Mouse (Mus musculus) spleen, postnatal 4 days (tissue): ENCODE measurements around the gene Sox6.
A peak's percentile ranks its signal among the peaks of the same experiment; 100 is the strongest.

Experiments used
- DNase-seq, 2 experiments: peaks; one replicate each; pipeline ENCODE4 v3.0.0; 2022; ENCODE audit warnings: low spot score in 2 of 2

The Sox6 gene

DNA sequence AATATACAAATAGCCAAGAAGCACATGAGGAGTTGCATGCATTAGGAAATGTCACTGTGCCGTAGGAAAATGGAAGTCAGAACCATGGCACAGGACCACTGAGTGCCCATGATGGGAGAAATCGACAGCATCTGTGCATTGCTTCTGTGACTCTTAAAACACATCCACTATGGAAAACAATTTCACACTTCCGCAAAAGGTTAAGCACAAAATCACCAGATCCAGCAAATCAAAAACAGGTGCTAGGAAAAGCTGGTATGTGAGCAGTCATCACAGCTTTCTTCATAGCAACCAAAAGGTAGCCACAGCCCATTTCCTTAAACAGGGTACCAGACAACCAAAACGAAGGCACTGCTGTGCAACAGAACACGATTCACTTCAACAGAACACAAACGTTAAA is 52.9 kb downstream of the Sox6 start:
- DNase-seq: no peak

DNA sequence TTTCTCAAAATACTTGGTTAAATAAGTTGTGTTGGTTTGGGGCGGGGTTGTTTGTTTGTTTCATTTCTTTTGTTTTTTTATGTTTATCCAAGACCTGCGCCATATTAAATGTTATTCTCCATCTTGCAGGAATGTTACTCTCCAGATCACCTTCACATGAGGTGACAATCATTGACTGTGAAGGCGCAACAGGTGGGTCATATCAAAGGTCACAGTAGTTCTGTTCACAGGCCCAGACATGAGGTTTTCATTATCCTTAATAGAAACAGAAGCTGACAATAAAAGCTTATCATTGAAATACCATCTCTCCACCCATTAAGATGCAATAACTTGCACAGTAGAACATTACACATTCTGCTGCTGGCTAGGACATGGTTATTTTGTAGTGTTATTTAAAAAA is 54.5 kb downstream of the Sox6 start:
- DNase-seq: no peak

DNA sequence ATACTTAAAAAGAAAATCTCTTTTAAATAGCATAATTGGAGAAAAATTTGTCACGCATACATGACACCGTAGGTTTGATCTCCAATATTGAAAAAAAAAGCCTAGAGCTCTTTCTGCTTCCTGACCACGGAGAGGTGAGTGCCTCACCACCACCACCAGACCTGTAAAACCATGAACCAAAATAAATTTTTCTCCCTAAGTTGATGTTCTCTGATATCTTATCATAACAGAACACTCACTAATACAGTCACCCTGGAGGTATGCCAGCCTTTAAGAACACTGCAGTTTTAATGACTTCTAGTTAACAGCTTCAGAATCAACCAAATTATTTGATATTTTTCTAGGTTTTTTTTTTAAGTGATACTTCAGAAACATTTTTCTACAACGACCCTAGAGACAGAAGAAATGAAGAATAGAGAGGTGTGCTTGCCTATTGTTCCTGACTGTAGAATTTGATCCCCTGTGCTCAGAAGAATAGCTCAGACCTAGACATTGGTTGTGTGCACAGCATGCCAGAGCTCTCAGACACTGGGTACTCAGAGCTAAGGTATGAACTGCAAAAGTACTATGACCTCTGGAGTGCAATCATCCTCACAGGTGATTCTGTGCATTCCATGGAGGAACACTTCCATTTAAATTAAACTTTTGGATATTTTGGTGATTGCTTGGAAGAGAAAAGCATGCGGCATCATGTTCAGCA is 58.6 kb downstream of the Sox6 start:
- DNase-seq: peak in 1 of 2 experiments; percentile 21

DNA sequence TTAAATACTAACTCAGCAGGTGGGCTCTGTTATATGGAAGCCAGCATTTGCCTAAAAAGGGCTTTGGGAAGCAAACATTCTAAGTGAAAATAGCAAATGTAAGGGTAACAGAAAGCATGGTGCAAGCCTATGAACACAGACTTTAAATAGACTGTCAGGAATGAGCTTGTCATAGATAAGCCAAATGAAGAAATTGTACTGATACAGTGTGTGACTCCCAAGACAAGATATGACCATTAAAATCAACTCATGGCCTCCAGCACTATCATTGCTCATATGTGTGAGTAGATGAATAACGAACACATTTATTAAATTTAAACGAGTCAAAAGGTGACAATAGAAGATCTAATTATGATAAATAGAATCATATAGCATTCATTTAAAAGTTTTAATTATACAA is 64.1 kb downstream of the Sox6 start:
- DNase-seq: no peak

DNA sequence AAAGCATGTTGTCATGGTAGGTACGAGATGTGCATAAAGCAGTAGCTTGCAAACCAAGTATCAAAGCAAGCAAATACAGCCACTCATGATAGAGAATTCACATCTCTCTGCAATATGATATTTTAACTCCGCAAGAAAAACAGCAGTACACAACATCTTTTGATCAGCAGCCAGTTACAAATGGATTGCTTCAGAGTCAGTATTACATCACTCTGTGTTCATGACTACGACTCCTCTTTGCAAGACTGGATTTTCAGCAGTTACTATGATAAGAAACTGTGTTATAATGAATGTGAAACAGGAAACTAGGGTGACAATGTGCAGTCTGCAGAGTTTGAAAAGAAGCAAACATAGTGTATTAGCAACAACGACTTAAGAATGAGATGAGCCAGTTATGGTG is 71.4 kb downstream of the Sox6 start:
- DNase-seq: no peak

DNA sequence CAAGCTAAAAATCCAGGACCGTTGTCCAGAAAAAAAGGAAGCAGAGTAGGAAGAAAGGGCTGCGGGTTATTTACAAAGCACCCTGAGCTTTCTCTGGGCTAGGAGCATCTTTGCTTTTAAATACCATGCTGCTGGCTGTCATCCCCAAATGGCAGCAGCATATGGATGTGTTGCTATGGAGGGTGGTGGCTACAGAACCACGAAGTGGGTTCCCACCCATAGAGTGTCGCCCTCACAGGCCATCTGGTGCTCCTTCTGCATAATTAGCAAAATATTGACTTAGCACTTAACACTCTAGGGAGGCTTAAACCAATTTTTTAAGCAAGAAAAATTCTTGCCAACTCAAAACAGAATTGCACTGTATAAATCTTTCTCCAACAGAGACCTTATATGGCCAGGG is 72.4 kb downstream of the Sox6 start:
- no peak for DNase-seq

DNA sequence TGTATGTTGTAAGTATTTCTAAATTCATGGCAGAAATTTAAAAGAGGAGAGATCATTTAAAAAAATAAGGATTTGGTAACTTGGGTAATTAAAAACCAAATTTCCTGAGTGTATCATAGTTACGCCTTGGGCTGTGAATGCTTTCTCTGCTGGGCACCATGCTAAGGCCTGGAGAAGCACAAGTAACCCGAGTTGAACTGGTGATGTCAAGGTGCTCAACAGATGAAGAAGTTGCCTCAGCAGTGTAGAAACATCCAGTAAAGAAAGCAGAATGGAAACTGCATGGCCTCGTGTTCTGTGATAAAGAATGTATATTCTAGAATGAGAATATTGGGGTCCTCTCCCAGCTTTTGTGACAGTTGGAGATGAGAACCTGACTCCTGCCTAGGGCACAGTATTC is 85.5 kb downstream of the Sox6 start:
- DNase-seq: no peak

DNA sequence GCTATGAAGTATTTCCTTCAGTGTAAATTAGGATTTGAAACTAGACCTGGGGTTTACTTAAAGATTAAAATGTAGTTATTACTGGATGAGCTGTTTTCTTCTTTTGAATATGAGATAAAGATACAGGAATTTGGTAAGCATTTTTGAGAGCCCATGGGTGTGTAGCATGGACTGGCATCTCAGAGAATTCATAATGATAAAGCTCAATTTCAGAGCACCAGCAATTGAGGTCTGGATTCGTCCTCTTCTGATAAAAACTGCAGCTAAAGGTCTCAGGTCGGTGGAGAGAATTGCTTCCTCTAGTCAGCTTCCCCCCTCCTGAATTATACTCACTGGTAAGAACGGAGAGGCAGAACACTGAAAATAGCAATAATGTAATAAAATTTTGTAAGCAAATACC is 86.4 kb downstream of the Sox6 start:
- DNase-seq: no peak

DNA sequence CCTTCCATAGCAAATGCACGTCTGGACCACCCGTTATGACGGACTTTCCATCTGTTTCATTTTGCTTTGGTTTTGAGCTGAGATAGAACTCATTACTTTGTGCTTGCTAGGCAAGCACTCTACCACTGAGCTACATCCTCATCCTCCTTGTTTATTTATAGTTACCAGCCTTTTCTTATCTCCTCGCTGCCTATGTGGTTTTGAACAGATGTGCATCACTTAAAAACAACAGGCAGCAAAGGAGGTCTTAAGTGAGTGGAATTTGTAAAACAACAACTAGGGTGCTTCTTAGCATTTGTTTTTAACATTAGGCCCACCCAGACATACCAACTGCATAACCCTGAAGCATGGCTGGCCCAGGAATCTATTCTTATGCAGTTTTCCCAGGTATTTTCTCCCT is 86.9 kb downstream of the Sox6 start:
- DNase-seq: no peak

DNA sequence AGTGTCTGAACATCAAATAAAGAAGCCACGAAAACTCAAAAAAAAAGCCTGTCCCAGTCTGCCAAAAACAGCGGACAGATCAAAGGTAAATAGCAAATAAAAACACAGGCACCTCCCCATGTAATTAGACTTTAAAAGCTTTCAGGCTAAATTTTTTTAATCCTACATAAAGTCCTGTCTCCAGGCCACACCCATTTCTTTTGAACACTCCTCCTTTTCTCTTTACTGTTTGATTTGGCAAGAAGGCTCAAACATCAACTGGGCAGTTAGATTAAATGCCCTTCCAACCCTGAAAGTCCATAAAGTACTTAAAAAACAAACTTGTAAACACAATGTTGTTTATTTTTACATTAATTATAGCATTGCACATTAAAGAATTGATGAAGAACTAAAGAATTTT is 90.7 kb downstream of the Sox6 start:
- DNase-seq: no peak

DNA sequence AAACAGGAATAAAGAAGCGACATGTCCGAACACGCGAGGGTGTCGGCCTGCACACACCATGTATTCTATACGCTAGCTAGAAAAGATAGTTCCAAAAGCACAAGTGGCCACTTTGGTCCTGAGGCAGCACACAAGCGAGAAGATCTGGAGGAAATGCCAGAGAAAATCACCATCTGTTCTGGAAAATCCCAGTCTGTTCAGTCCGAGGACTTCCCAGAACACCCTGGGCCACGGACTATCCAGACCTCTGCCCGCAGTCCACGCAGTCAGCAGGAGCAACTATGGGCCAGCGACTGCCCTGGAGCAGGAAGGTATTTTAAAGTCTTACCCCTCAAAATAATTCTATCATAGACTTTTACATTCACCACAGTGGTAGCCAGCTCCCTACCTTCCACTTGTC is 92.0 kb downstream of the Sox6 start:
- DNase-seq: no peak

DNA sequence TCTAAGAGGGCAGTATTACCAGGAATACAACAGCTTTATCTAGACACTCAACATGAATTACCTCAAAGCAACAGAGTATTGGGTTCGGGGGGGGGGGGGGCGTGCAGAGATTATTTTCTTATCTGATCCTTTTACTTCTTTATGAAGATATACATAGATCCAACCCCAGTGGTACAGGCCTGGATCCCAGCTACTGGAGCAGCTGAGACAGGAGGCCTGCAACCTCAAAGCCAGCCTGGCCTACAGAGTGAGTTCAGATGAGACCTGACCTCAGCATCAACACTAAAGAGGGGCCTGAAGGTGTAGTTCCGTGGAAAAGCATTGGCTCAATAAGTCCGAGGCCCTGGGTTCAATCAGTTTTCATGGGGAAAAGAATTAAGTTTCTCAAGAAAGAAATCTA is 93.1 kb downstream of the Sox6 start:
- DNase-seq: no peak

DNA sequence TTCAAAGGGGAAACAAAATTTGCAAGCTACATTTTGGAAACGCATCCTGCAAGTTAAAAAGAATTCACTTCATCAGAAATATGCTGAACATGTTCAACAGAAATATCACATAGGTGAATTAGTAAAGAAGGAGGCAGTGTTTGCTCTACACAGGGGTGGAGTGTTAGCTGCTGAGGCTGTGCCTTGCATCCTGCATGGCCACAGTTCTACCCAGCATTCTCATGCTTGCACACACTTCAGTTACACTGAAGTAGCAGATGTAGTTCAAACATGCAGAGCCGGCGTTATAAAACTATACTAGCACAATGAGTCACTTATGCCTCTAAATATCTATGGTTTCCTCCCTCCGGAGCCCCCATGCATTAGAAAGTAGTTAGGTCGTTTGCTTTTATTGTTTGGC is 94.3 kb downstream of the Sox6 start:
- no peak for DNase-seq

DNA sequence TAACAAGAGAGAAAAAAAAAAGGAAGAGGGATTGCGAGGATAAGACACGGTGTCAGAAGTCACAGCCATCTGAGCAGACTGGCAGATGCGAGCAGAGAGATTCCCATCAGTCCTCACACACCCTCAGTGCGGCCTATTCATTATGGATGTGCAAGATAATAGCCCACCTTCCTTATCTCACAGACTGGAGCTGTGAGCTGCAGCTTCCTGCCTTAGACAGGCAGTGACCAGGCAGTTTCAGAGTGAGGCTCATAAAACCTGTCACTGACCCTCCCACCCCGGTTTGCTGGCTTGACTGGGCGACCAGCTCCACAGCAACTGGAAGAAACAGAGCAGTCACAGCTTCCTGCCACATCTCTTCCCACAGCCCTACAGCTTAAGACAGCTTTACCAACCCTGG is 96.8 kb downstream of the Sox6 start:
- DNase-seq: peak; percentile 44 to 63

DNA sequence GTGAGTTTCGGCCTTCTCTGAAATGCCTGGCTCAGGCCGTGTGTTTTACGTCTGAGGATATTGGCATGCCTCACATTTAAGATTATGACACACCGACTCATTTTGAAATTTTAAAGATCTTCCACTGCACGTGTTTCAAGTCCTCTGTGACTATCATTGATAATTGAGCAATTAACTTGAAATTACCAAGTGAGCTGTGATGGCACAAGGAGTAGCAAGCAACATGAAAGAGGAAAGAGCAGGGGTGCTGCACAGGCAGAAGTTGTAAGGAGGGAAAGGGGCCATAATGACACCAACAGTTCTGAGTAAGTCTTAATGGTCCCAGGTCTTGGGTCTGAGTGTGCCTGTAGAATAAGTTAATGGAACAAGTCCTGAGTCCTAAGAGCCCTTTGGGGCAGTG is 99.3 kb downstream of the Sox6 start:
- no peak for DNase-seq

DNA sequence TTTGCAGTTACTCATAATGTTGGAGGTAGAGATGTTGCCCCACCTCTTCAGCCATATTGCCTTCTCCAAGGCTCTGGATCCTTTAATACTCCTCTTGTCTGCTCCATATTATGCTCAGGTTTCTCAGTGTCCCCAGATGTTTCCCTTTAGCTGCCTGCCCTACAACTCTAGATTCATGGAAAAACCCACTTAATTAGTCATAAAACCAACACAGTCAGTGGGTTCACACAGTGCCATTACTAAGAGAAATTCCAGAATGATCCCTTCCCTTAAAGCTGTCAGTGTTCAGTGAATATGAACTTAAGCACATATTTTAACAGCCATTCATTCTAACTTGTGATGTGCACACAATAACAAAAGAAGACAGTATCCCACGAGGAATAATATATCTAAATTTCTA is 101.7 kb downstream of the Sox6 start:
- no peak for DNase-seq

DNA sequence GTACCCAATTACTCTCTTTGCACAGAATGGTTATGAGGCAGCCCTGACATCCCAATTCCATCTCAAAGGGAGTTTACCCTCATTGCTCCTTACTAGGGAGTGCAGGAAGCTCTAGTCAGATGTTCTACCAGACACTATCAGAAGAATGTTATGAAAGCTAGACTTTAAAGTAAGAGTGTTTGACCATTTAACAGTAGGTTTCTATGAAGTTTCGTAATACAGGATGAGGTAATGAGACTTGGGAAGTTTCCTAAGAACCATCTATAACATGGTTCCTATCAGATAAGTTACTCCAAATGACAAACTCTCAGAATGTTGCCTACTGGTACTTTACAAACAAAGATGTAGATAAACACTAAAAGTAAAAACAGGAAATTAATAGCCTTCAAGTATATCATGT is 123.3 kb downstream of the Sox6 start:
- DNase-seq: no peak

DNA sequence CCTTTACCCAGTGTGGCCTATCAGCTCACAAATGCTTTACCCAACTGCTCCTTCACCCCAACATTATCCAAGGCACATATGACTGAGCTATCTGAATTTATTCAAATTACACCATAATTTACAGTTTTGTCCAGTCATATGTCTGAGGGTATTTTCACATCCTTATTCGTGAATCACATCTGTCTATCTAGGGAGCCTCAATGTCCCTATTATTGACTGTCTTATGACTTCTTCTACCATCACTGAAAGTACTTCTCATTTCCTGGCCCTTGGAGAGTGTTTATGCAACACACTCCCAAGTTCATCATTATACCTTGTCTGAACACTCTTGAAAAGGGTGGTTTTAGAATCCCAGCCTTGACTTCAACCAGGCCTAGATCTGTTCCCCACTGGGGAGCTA is 128.3 kb downstream of the Sox6 start:
- peak in 1 of 2 experiments; percentile 10 for DNase-seq

DNA sequence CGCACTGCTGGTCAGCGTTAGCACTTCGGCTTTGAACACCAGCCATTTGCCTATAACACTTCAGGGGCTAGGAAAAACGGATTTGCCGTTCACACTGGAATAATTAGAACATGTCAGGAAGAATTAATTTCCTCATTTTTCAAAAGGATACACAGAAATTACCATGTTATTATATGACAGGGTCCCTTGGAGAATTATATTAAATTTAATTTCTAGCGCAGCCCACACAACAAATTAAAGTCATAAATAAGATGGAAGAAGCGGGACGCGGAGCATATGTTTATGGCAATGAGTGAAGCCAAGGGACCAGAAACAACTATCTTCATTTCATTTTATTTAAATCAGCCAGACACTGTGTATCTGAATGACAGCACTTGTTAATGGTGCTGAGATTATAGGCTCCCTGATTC is 133.8 kb downstream of the Sox6 start:
- DNase-seq: no peak

DNA sequence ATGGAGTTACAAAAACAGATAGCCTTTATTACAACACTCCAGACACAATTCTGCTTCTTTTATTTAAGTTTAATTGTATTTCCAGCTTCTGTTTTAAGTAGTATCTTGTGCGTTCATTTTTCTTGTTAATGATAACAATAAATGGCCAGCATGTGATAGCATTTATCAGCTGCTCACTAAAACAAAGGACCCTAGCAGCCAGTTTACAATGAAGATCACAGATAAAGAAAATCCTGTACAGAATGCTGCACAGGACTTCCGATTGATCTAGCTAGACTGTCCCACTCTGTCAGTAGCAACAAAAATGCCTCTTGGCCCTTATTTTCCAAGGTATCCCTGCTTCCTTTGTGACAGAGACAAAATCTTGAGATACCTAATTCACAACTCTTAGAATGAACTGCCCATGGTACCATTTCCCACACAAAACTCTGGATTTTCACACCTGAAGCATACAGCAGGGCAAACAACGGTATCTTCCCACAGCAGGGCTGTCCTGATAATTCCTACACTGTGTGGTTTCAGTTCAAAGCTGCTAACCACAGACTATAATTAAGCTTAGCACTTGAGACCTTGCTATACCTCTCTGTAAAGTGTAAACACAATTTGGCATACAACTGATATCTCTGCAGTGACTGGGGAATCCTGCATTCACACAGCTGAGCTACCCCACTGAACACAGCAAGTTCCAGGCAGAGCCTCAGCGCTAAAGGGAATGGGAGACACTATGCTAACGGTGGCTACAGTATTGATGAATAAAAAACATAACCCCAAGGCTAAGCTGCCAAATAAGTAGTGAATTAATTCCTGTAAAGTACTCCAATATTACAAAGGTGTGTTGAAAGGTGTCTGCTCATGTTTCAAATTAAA is 134.4 kb downstream of the Sox6 start:
- no peak for DNase-seq

DNA sequence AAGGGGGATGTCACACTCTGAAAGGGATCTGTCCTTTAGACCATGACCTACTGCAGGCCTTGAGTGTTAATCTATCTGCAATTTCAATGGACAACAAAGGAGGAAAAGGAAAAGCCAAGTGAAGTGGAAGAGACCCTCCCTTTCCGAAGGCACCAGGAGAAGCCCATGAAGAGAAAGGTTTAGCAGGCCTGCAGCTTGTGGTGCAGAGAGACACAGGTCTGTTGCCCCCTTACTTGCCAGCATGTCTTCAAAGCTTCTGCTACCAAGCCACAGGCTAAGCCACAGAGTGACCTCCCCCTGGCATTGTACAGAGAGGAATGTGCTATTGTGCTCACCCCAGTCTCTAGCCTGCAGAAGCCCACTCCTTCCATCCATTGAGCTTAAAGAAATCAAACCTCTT is 135.2 kb downstream of the Sox6 start:
- no peak for DNase-seq

DNA sequence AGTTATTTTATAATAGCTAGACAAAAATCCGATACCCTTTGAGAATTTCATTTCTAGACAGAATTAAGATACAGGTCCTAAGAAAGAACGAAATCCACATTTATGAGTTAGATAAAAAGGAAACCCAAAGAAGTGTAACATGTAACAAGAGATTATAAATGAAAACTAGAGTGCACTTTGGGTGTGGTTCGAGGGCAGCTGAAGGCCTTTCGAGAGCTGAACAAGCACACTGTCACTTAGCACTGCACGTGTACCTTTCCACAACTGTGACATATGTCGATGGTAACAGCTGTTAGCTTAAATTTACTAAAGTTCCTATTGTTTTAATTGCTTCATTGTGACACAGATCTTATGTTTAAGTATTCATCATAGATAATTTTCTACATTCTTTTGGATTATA is 142.8 kb downstream of the Sox6 start:
- peak in 1 of 2 experiments; percentile 17 for DNase-seq

DNA sequence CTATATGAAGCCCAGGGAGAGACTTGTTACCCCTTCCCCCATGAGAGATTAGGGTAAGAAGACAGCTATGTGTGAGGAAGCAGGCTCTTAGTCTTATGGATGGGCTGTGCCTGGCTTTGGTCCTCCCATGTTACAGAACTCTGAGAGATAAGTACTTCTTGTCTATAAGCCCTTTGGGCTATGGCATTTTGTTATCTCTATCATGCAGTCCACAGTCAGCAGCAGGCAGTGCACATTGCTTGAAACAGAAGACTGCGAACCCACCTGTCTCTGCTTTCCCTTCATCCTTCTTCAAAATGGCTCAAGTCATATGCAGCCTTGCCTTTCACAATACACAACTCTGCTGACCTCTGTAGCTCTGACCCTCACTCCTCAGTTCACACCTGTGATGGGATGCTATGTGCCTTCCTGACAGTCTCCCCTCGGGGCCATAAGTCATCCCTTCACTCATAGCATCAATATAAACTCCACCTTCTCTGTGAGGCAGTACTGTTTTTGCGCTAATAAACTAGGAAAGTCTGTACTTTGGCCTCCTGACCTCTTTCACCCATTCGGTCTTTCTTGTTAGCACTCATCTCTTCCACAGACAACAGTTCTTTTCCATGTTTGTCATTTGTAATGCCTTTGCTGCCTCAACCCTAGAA is 143.4 kb downstream of the Sox6 start:
- peak; percentile 50 to 60 for DNase-seq
